Mouse (Mus musculus) midbrain, embryonic 15.5 days (tissue): ENCODE results near the gene Gadd45g. TPM values are rescaled to one million over a fixed set of nuclear protein-coding genes. Genes with fewer than 3 reads are reported as not detected.

Source experiments
- ATAC-seq: fragments of 200-750 bp; cut with Nextera tagmentation; replicated peaks from 2 replicates; pipeline ENCODE4 v1.8.0; 2017; ENCODE audit warnings: moderate TSS enrichment
- H3K27ac ChIP-seq: fragments of 300-500 bp; sonication (generic); 2 replicates; pipeline ENCODE4 v1.5.1; 2015; ENCODE audit warnings: mild to moderate bottlenecking, inconsistent platforms
- H3K27me3 ChIP-seq: fragments of 300-500 bp; sonication (generic); replicated peaks from 2 replicates; pipeline ENCODE4 v1.6.1; 2015; ENCODE audit warnings: inconsistent platforms
- H3K36me3 ChIP-seq: fragments of 300-500 bp; sonication (generic); replicated peaks from 2 replicates; pipeline ENCODE4 v1.6.1; 2015; ENCODE audit warnings: inconsistent platforms
- H3K4me1 ChIP-seq: fragments of 300-500 bp; sonication (generic); 2 replicates; pipeline ENCODE4 v1.6.1; 2015; ENCODE audit warnings: inconsistent platforms
- H3K4me2 ChIP-seq: fragments of 300-500 bp; sonication (generic); 2 replicates; pipeline ENCODE4 v1.6.1; 2015; ENCODE audit warnings: inconsistent platforms, mild to moderate bottlenecking, moderate library complexity
- H3K4me3 ChIP-seq: fragments of 300-500 bp; sonication (generic); 2 replicates; pipeline ENCODE4 v1.5.1; 2015; ENCODE audit warnings: mild to moderate bottlenecking, inconsistent platforms
- H3K9ac ChIP-seq: fragments of 300-500 bp; sonication (generic); 2 replicates; pipeline ENCODE4 v1.6.1; 2015; ENCODE audit warnings: mild to moderate bottlenecking, inconsistent platforms
- H3K9me3 ChIP-seq: fragments of 300-500 bp; sonication (generic); 2 replicates; pipeline ENCODE4 v1.6.1; 2016; ENCODE audit warnings: inconsistent platforms
- WGBS: fragments of 180-500 bp; shearing (Covaris S2); methylation state at CpG from one replicate; pipeline ENCODE4 v1.1.7; 2015; ENCODE audit warnings: mixed read lengths; 5-methylcytosine and 5-hydroxymethylcytosine counted together
- polyA plus RNA-seq: library from polyadenylated mRNA; unstranded; fragments of >200 nt; fragmentation: Nextera tagmentation; extraction: Ambion mirVana; gene quantifications from 2 replicates; pipeline ENCODE4 v1.2.1, GENCODE M21; 2015

Gene Gadd45g
- polyA plus RNA-seq, 1 experiment from 2014 or later = 56.2 TPM

- H3K27me3 ChIP-seq = no peaks in the 10 kb centered on the region
- H3K9ac ChIP-seq = no peak overlapping the region
- WGBS = 70% methylated on average over 11 of the region's 11 CpGs
- H3K4me1 ChIP-seq = no peaks in the 10 kb centered on the region
- no peaks in the 10 kb centered on the region for H3K36me3 ChIP-seq
- H3K9me3 ChIP-seq = no peaks in the 10 kb centered on the region
- H3K4me3 ChIP-seq = no peak overlapping the region
- no peak overlapping the region for H3K27ac ChIP-seq
- no peak for ATAC-seq
- no peak overlapping the region for H3K4me2 ChIP-seq
These were observed 35.0 kb downstream of the Gadd45g start for GRCm38 (mm10) chr13:51881271-51882128.

- Histone ChIP-seq H3K4me3 (no peak overlapping the region), H3K27me3 (no peaks in the 10 kb centered on the region)
- ATAC-seq = no peak
These were observed 35.7 kb downstream of the Gadd45g start for GRCm38 (mm10) chr13:51882218-51882617.

GRCm38 (mm10) chr13:51884250-51884649 is 37.8 kb downstream of the Gadd45g start:
- Histone ChIP-seq H3K27me3 (no peaks in the 10 kb centered on the region), H3K4me3 (no peak overlapping the region), H3K4me1 (no peaks in the 10 kb centered on the region), H3K9ac (no peak overlapping the region), H3K9me3 (no peaks in the 10 kb centered on the region), H3K4me2 (no peak overlapping the region), H3K27ac (no peak overlapping the region), H3K36me3 (no peaks in the 10 kb centered on the region)
- 78% methylated on average over 5 of the region's 5 CpGs for WGBS
- no peak for ATAC-seq

More at GRCm38 (mm10) chr13:51882218-51882617, 35.7 kb downstream of the Gadd45g start:
- H3K9me3 ChIP-seq = no peaks in the 10 kb centered on the region
- H3K27ac ChIP-seq = no peak overlapping the region
- no peaks in the 10 kb centered on the region for H3K36me3 ChIP-seq
- no peak overlapping the region for H3K4me2 ChIP-seq
- no peaks in the 10 kb centered on the region for H3K4me1 ChIP-seq
- no peak overlapping the region for H3K9ac ChIP-seq
- 89% methylated on average over 3 of the region's 3 CpGs for WGBS

- no peak overlapping the region for H3K4me2 ChIP-seq
- 90% methylated on average over 10 of the region's 10 CpGs for WGBS
- H3K4me1 ChIP-seq = no peaks in the 10 kb centered on the region
- H3K27ac ChIP-seq = no peak overlapping the region
- H3K27me3 ChIP-seq = no peaks in the 10 kb centered on the region
- H3K9me3 ChIP-seq = no peaks in the 10 kb centered on the region
- no peak for ATAC-seq
- H3K4me3 ChIP-seq = no peak overlapping the region
- no peaks in the 10 kb centered on the region for H3K36me3 ChIP-seq
- no peak overlapping the region for H3K9ac ChIP-seq
These were observed 39.1 kb downstream of the Gadd45g start for GRCm38 (mm10) chr13:51885594-51885993.

- Histone ChIP-seq H3K27me3 (no peaks in the 10 kb centered on the region), H3K9ac (no peak overlapping the region), H3K4me3 (no peak overlapping the region), H3K9me3 (no peaks in the 10 kb centered on the region), H3K36me3 (no peaks in the 10 kb centered on the region), H3K4me1 (no peaks in the 10 kb centered on the region), H3K27ac (no peak overlapping the region), H3K4me2 (no peak overlapping the region)
- ATAC-seq = no peak
- 81% methylated on average over 6 of the region's 6 CpGs for WGBS
These were observed 39.6 kb downstream of the Gadd45g start for GRCm38 (mm10) chr13:51886085-51886484.

GRCm38 (mm10) chr13:51886723-51887122 is 40.2 kb downstream of the Gadd45g start:
- Histone ChIP-seq H3K36me3 (no peaks in the 10 kb centered on the region), H3K4me2 (no peak overlapping the region), H3K27ac (no peak overlapping the region), H3K9ac (no peak overlapping the region), H3K27me3 (no peaks in the 10 kb centered on the region), H3K9me3 (no peaks in the 10 kb centered on the region), H3K4me1 (no peaks in the 10 kb centered on the region), H3K4me3 (no peak overlapping the region)
- no peak for ATAC-seq
- 83% methylated on average over 10 of the region's 10 CpGs for WGBS

- Histone ChIP-seq H3K4me3 (no peak overlapping the region), H3K36me3 (no peaks in the 10 kb centered on the region), H3K4me1 (no peaks in the 10 kb centered on the region), H3K9me3 (no peaks in the 10 kb centered on the region), H3K27me3 (no peaks in the 10 kb centered on the region), H3K27ac (no peak overlapping the region), H3K9ac (no peak overlapping the region), H3K4me2 (no peak overlapping the region)
- WGBS = 66% methylated on average over 2 of the region's 2 CpGs
- ATAC-seq = no peak
These were observed 41.9 kb downstream of the Gadd45g start for GRCm38 (mm10) chr13:51888426-51888825.

- Histone ChIP-seq H3K4me1 (no peaks in the 10 kb centered on the region), H3K4me3 (no peak overlapping the region), H3K9me3 (no peaks in the 10 kb centered on the region), H3K36me3 (no peaks in the 10 kb centered on the region), H3K27ac (no peak overlapping the region), H3K9ac (no peak overlapping the region), H3K4me2 (no peak overlapping the region), H3K27me3 (no peaks in the 10 kb centered on the region)
- ATAC-seq = no peak
- 92% methylated on average over 6 of the region's 6 CpGs for WGBS
These were observed 45.5 kb downstream of the Gadd45g start for GRCm38 (mm10) chr13:51891825-51892532.

- H3K36me3 ChIP-seq = no peaks in the 10 kb centered on the region
- no peak overlapping the region for H3K4me3 ChIP-seq
- H3K9me3 ChIP-seq = no peaks in the 10 kb centered on the region
- no peak overlapping the region for H3K4me2 ChIP-seq
- ATAC-seq = no peak
- H3K27me3 ChIP-seq = no peaks in the 10 kb centered on the region
- peaks cover 5% of the 10 kb centered on the region for H3K4me1 ChIP-seq
- WGBS = 84% methylated on average over 3 of the region's 3 CpGs
- no peak overlapping the region for H3K27ac ChIP-seq
- no peak overlapping the region for H3K9ac ChIP-seq
These were observed 51.1 kb downstream of the Gadd45g start for GRCm38 (mm10) chr13:51897579-51897978.

Other genes with a start within 250 kb of the Gadd45g start
- 36.9 and 42.6 TPM in 2 replicates for gene Cks2, start 201.4 kb upstream of the Gadd45g start, polyA plus RNA-seq
- gene Secisbp2, start 195.0 kb upstream of the Gadd45g start, polyA plus RNA-seq = 32.0 and 33.0 TPM in 2 replicates
- gene Sema4d, start 52.9 kb upstream of the Gadd45g start, polyA plus RNA-seq = 13.4 and 15.1 TPM in 2 replicates